Mouse (Mus musculus) heart, postnatal 0 days (tissue): ENCODE results near the gene Pthlh. TPM values are rescaled to one million over a fixed set of nuclear protein-coding genes. Genes with fewer than 3 reads are reported as not detected.
A peak's percentile ranks its signal among the peaks of the same experiment; 100 is the strongest.

Experiments
- ATAC-seq: fragments of 200-750 bp; cut with Nextera tagmentation; 2 replicates; pipeline ENCODE4 v1.8.0; 2017; ENCODE audit warnings: low read depth, moderate number of reproducible peaks, moderate library complexity; ENCODE audit not compliant: insufficient read depth
- DNase-seq: peaks from one replicate; pipeline ENCODE4 v3.0.0-alpha.2; 2016; ENCODE audit warnings: low spot score
- H3K27ac ChIP-seq: fragments of 300-500 bp; sonication (generic); 2 replicates; pipeline ENCODE4 v1.5.1; 2014; ENCODE audit warnings: low read depth, mild to moderate bottlenecking
- H3K27me3 ChIP-seq: fragments of 300-500 bp; sonication (generic); 2 replicates; pipeline ENCODE4 v1.6.1; 2014; ENCODE audit warnings: low read length, mixed read lengths; ENCODE audit not compliant: control insufficient read depth, insufficient read depth
- H3K36me3 ChIP-seq: fragments of 300-500 bp; sonication (generic); replicated peaks from 2 replicates; pipeline ENCODE4 v1.6.1; 2014; ENCODE audit warnings: low read length, mixed read lengths; ENCODE audit not compliant: control insufficient read depth, insufficient read depth
- H3K4me1 ChIP-seq: fragments of 300-500 bp; sonication (generic); 2 replicates; pipeline ENCODE4 v1.6.1; 2014; ENCODE audit warnings: antibody characterized with exemption; ENCODE audit not compliant: control insufficient read depth, insufficient read depth
- H3K4me2 ChIP-seq: fragments of 300-500 bp; sonication (generic); 2 replicates; pipeline ENCODE4 v1.6.1; 2014; ENCODE audit warnings: low read depth, mild to moderate bottlenecking, low read length, moderate library complexity
- H3K4me3 ChIP-seq: fragments of 300-500 bp; sonication (generic); 2 replicates; pipeline ENCODE4 v1.5.1; 2014; ENCODE audit warnings: low read depth, low read length
- H3K9ac ChIP-seq: fragments of 300-500 bp; sonication (generic); replicated peaks from 2 replicates; pipeline ENCODE4 v1.6.1; 2014; ENCODE audit warnings: low read depth, low read length, mixed read lengths
- H3K9me3 ChIP-seq: fragments of 300-500 bp; sonication (generic); replicated peaks from 2 replicates; pipeline ENCODE4 v1.6.1; 2016; ENCODE audit warnings: low read length; ENCODE audit not compliant: control insufficient read depth
- CTCF ChIP-seq: IDR thresholded peaks from 2 replicates; pipeline ENCODE4 v1.5.1; 2016; ENCODE audit warnings: antibody characterized with exemption, control low read depth, low read depth
- EP300 ChIP-seq: IDR thresholded peaks from 2 replicates; pipeline ENCODE4 v1.6.1; 2016; ENCODE audit warnings: antibody characterized with exemption, low read depth
- WGBS: fragments of 180-500 bp; shearing (Covaris S2); extraction: QIAGEN DNeasy Blood & Tissue Kit; methylation state at CpG from one replicate; pipeline ENCODE4 v1.1.7; 2014; 5-methylcytosine and 5-hydroxymethylcytosine counted together
- polyA plus RNA-seq: library from polyadenylated mRNA; unstranded; fragments of >200 nt; fragmentation: Nextera tagmentation; extraction: Ambion mirVana; gene quantifications from 2 replicates; pipeline ENCODE4 v1.2.1, GENCODE M21; 2015
- total RNA-seq: library from RNA; depleted of rRNA; stranded (reverse); fragments of >200 nt; gene quantifications from 2 replicates; pipeline ENCODE4 v1.2.3, GENCODE M21; 2014; ENCODE audit warnings: low replicate concordance; rRNA removed

Gene Pthlh
- total and polyA plus RNA-seq, 2 experiments from 2014 or later: 1.9 TPM; not detected in 1

- Histone ChIP-seq H3K27me3 (no peaks in the 10 kb centered on the region), H3K9ac (no peak overlapping the region), H3K9me3 (no peaks in the 10 kb centered on the region), H3K4me1 (no peaks in the 10 kb centered on the region), H3K36me3 (no peaks in the 10 kb centered on the region), H3K4me3 (no peak overlapping the region), H3K4me2 (no peak overlapping the region), H3K27ac (no peak overlapping the region)
- 78% methylated on average over 1 of the region's 1 CpGs for WGBS
- ATAC-seq (no peak), DNase-seq (no peak)
- TF ChIP-seq CTCF (no peak), EP300 (no peak)
These were observed 37.3 kb downstream of the Pthlh start for GRCm38 (mm10) chr6:147226696-147227095.

- TF ChIP-seq CTCF (no peak), EP300 (no peak)
- no peak overlapping the region for H3K4me2 ChIP-seq
- DNase-seq (no peak), ATAC-seq (no peak)
- H3K27ac ChIP-seq: no peak overlapping the region
- H3K9ac ChIP-seq: no peak overlapping the region
- no peaks in the 10 kb centered on the region for H3K9me3 ChIP-seq
- no peak overlapping the region for H3K4me3 ChIP-seq
- no peaks in the 10 kb centered on the region for H3K4me1 ChIP-seq
- H3K27me3 ChIP-seq: no peaks in the 10 kb centered on the region
- WGBS: 59% methylated on average over 5 of the region's 5 CpGs
- H3K36me3 ChIP-seq: no peaks in the 10 kb centered on the region
These were observed 44.9 kb downstream of the Pthlh start for GRCm38 (mm10) chr6:147219099-147219498.

- ATAC-seq (peak; percentile 44; the same call in 1 of the 2 replicates), DNase-seq (peak; percentile 16)
- no peaks in the 10 kb centered on the region for H3K9me3 ChIP-seq
- TF ChIP-seq EP300 (no peak), CTCF (no peak)
- no peak overlapping the region for H3K4me2 ChIP-seq
- no peak overlapping the region for H3K4me3 ChIP-seq
- no peaks in the 10 kb centered on the region for H3K36me3 ChIP-seq
- H3K27me3 ChIP-seq: no peaks in the 10 kb centered on the region
- H3K9ac ChIP-seq: no peak overlapping the region
- H3K27ac ChIP-seq: no peak overlapping the region
- H3K4me1 ChIP-seq: no peaks in the 10 kb centered on the region
- WGBS: 48% methylated on average over 1 of the region's 1 CpGs
These were observed 47.8 kb downstream of the Pthlh start for GRCm38 (mm10) chr6:147216156-147216555.

DNA sequence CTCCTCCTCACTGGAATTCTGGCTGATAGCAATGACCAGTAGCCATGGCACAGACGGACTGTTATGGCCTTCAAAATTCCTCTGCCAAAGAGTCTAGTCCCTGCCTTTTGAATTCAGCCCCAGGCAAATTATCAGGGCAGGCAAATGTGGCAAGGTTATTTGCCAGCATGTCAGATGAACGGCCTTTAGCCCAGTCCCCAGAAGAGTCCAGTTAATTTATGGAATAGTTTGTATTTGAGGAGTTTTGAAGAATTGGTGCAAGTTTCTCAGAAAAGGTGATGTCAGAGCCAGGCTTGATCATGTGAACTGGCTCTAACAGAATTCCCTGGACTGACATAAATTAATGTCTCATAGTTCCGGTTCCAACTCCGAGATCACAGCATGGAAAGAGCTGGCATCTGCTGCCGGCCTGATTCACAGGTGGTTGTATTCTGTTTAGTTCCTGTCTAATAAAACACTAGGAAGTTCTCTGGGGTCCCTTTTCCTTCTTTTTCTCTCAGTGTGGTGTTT, 56.1 kb downstream of the Pthlh start:
- H3K9me3 ChIP-seq: no peaks in the 10 kb centered on the region
- ATAC-seq (no peak), DNase-seq (no peak)
- no peak overlapping the region for H3K4me3 ChIP-seq
- 79% methylated on average over 5 of the region's 5 CpGs for WGBS
- H3K9ac ChIP-seq: no peak overlapping the region
- no peak overlapping the region for H3K27ac ChIP-seq
- no peaks in the 10 kb centered on the region for H3K36me3 ChIP-seq
- H3K4me1 ChIP-seq: no peaks in the 10 kb centered on the region
- H3K27me3 ChIP-seq: no peaks in the 10 kb centered on the region
- H3K4me2 ChIP-seq: no peak overlapping the region
- no peak for TF ChIP-seq CTCF
- no peak for TF ChIP-seq EP300

Other genes starting within 250 kb of the Pthlh start
- 0.97 TPM in 1 of 2 replicates, not detected in the other for gene Rep15, start 231.6 kb downstream of the Pthlh start, total RNA-seq
- 0.21 and 0.48 TPM in 2 replicates for gene Rep15, start 231.6 kb downstream of the Pthlh start, polyA plus RNA-seq
- gene Mrps35, start 221.4 kb downstream of the Pthlh start, total RNA-seq: 17.6 and 24.2 TPM in 2 replicates
- gene Mrps35, start 221.4 kb downstream of the Pthlh start, polyA plus RNA-seq: 196 and 197 TPM in 2 replicates
- not detected in 2 replicates for gene Mansc4, start 177.2 kb downstream of the Pthlh start, total RNA-seq
- gene Mansc4, start 177.2 kb downstream of the Pthlh start, polyA plus RNA-seq: 0.14 and 0.30 TPM in 2 replicates
- gene Klhl42, start 172.8 kb downstream of the Pthlh start, total RNA-seq: 7.1 and 56.8 TPM in 2 replicates
- 2.1 and 2.2 TPM in 2 replicates for gene Klhl42, start 172.8 kb downstream of the Pthlh start, polyA plus RNA-seq
- 17.7 and 25.8 TPM in 2 replicates for gene Ccdc91, start 211.6 kb upstream of the Pthlh start, total RNA-seq
- gene Ccdc91, start 211.6 kb upstream of the Pthlh start, polyA plus RNA-seq: 19.0 and 19.2 TPM in 2 replicates